Mouse (Mus musculus): ENCODE measurements around the gene Slc25a34. TPM values are rescaled to one million over a fixed set of nuclear protein-coding genes. Genes with fewer than 3 reads are reported as not detected.

The Slc25a34 gene
- 1.5 and 2.2 TPM in 2 replicates for polyA plus RNA-seq (2015; fragmentation: Nextera tagmentation; extraction: Ambion mirVana)

DNA sequence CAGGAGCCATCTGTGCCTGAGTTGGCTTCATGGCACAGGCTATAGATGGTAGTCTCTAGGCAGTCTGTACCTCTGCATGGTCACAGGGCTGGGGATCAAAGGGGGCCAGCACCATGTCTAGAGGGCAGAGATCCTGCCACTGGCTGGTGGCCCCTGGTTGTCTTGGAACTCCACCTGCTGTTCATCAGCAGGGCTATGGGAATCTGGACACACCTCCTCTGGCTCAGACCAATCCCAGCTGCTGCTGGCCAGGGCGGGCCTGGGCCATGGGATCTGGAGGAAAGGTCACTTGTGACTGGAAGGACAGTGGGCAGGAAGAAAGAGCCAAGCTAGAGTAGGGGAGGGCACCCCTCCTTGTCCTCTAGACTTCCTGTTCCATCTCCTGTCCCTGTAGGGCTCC, at the start of gene Slc25a34:
Gene Slc25a34, minus strand, starts transcription at position 156 of the 400 bp plus-strand sequence.

DNA sequence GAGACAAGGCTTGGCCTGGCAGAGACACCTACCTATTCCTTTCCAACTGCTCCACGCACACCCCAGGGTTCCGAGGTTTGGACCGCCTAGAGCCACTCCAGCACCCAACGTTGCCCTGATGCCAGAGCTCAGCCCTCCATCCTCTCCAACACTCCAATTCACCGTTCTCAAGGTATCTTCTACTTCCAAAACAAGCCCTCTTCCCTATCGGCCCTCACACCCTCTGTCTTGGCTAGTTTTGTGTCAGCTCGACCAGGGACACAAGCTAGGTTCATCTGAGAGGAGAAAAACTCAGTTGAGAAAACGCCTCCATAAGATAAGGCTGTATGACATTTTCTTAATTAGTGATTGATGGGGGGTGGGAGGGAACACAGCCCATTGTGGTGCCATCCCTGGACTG, 41.2 kb upstream of the Slc25a34 start, which contains the start of gene Plekhm2:
Gene Plekhm2, minus strand, starts transcription at position 101 of the 400 bp plus-strand sequence.

DNA sequence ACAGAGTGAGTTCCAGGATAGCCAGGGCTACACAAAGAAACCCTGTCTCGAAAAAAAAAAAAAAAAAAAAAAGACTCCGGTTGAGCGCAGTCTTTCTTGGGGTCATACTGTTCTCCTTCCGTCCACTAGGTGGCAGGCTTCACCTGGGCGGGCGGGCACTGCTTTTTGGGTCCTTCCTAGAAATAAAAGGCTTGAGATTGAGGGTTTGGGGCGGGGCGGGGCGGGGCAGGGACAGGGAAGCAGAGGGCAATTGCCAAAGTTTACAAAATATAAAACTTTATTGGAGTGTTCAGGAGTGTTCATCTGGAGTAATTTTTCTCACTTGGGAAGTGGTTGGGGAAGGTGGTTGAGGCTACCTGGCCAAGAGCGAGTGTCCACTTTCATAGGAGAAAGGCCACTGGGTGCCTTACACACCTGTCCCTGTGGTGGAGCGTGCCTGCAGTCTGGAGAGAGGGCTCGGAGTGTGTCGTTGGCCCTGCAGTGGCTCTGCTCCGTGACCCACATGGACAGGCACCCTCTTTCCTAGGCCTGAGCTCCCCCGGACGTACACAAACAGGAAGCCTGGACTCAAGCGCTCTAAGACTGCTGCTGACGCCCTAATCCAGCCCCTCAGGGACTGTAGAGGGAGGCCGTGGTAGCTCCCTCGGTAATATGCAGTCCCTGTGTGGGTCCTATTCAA, 4.9 kb downstream of the Slc25a34 start, which contains the start of gene Tmem82:
Gene Tmem82, minus strand, starts transcription at position 69 of the 679 bp plus-strand sequence.

DNA sequence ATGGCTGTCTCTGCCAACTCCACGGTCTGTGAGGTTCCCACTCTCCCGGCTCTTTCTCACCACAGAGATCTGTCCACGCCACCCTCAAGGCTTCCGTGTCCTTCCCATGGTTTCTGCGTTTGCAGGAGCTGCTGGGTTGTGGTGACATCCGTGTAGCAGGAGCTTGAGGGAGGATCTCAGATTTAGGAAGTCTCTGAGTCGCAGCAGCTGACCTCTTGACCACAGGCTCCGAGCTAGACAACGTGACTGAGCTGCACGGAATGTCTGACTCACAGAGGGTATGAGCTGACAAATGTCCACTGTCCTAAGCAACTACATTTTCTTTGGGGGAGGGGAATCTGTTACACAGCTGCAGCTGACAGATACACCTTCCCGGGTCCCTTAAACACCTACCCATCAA, 17.8 kb downstream of the Slc25a34 start, which contains the start of gene Fblim1:
Gene Fblim1, minus strand, starts transcription at position 236 of the 400 bp plus-strand sequence.

Other genes starting within 250 kb of the Slc25a34 start
- gene Clcnka, start 225.1 kb downstream of the Slc25a34 start, polyA plus RNA-seq (2015; fragmentation: Nextera tagmentation; extraction: Ambion mirVana), result 0.25 and 0.47 TPM in 2 replicates
- 0.29 and 0.30 TPM in 2 replicates for gene Clcnkb, start 207.8 kb downstream of the Slc25a34 start, polyA plus RNA-seq (2015; fragmentation: Nextera tagmentation; extraction: Ambion mirVana)
- 0.85 and 2.6 TPM in 2 replicates for gene Hspb7, start 203.0 kb downstream of the Slc25a34 start, polyA plus RNA-seq (2015; fragmentation: Nextera tagmentation; extraction: Ambion mirVana)
- not detected in 2 replicates for gene Srarp, start 187.7 kb downstream of the Slc25a34 start, polyA plus RNA-seq (2015; fragmentation: Nextera tagmentation; extraction: Ambion mirVana)
- 13.8 and 16.4 TPM in 2 replicates for gene Zbtb17, start 179.2 kb downstream of the Slc25a34 start, polyA plus RNA-seq (2015; fragmentation: Nextera tagmentation; extraction: Ambion mirVana)
- gene Spen, start 85.2 kb downstream of the Slc25a34 start, polyA plus RNA-seq (2015; fragmentation: Nextera tagmentation; extraction: Ambion mirVana), result 4.6 and 6.5 TPM in 2 replicates
- 22.7 and 34.9 TPM in 2 replicates for gene Fblim1, start 17.7 kb downstream of the Slc25a34 start, polyA plus RNA-seq (2015; fragmentation: Nextera tagmentation; extraction: Ambion mirVana)
- 1.8 and 2.6 TPM in 2 replicates for gene Tmem82, start 5.2 kb downstream of the Slc25a34 start, polyA plus RNA-seq (2015; fragmentation: Nextera tagmentation; extraction: Ambion mirVana)
- 5.7 and 7.2 TPM in 2 replicates for gene Plekhm2, start 41.1 kb upstream of the Slc25a34 start, polyA plus RNA-seq (2015; fragmentation: Nextera tagmentation; extraction: Ambion mirVana)
- not detected in 2 replicates for gene Rsc1a1, start 61.8 kb upstream of the Slc25a34 start, polyA plus RNA-seq (2015; fragmentation: Nextera tagmentation; extraction: Ambion mirVana)
- 9.7 and 17.0 TPM in 2 replicates for gene Ddi2, start 99.6 kb upstream of the Slc25a34 start, polyA plus RNA-seq (2015; fragmentation: Nextera tagmentation; extraction: Ambion mirVana)
- gene Agmat, start 122.9 kb upstream of the Slc25a34 start, polyA plus RNA-seq (2015; fragmentation: Nextera tagmentation; extraction: Ambion mirVana), result 7.0 and 7.7 TPM in 2 replicates
- gene Dnajc16, start 167.1 kb upstream of the Slc25a34 start, polyA plus RNA-seq (2015; fragmentation: Nextera tagmentation; extraction: Ambion mirVana), result 3.3 and 5.2 TPM in 2 replicates
- gene Casp9, start 169.8 kb upstream of the Slc25a34 start, polyA plus RNA-seq (2015; fragmentation: Nextera tagmentation; extraction: Ambion mirVana), result 13.7 and 20.1 TPM in 2 replicates
- gene Cela2a, start 202.3 kb upstream of the Slc25a34 start, polyA plus RNA-seq (2015; fragmentation: Nextera tagmentation; extraction: Ambion mirVana), result 0.12 and 0.39 TPM in 2 replicates
- not detected in 2 replicates for gene Ctrc, start 222.5 kb upstream of the Slc25a34 start, polyA plus RNA-seq (2015; fragmentation: Nextera tagmentation; extraction: Ambion mirVana)

All from adrenal gland, postnatal 0 days (tissue).